Mouse (Mus musculus) MEL (cell line): ENCODE results near the gene Chrm3.

Source experiments
- CHD2 ChIP-seq: IDR thresholded peaks from 2 replicates; pipeline ENCODE4 v1.6.1; 2011; ENCODE audit warnings: low read length, improper control_type of control experiment
- CTCF ChIP-seq, 3 experiments: IDR thresholded peaks in 2 of 3; conservative IDR thresholded peaks in 1 of 3; 2 replicates each; pipeline ENCODE4 v1.5.1; 2011 to 2012; ENCODE audit warnings: low read length in 3 of 3, low read depth in 2 of 3, mild to moderate bottlenecking in 2 of 3, improper control_type of control experiment in 1 of 3, inconsistent platforms in 1 of 3, mixed read lengths in 1 of 3, moderate library complexity in 1 of 3; ENCODE audit not compliant: control insufficient read depth in 1 of 3, insufficient read depth in 1 of 3, poor library complexity in 1 of 3, severe bottlenecking in 1 of 3
- EP300 ChIP-seq, 2 experiments: IDR thresholded peaks; 2 replicates each; pipeline ENCODE4 v1.6.1; 2011; ENCODE audit warnings: improper control_type of control experiment in 2 of 2, low read length in 2 of 2, low read depth in 1 of 2, mild to moderate bottlenecking in 1 of 2
- GATA1 ChIP-seq: IDR thresholded peaks from 2 replicates; pipeline ENCODE4 v1.6.1; 2011; ENCODE audit warnings: low read depth, low read length, improper control_type of control experiment
- MAFK ChIP-seq: IDR thresholded peaks from 2 replicates; pipeline ENCODE4 v1.6.1; 2011; ENCODE audit warnings: low read depth, mild to moderate bottlenecking, low read length, improper control_type of control experiment, borderline replicate concordance
- POLR2A ChIP-seq, 2 experiments: IDR thresholded peaks; 2 replicates each; pipeline ENCODE4 v1.6.1; 2011 to 2012; ENCODE audit warnings: low read length in 2 of 2, mild to moderate bottlenecking in 2 of 2, control low read depth in 1 of 2, improper control_type of control experiment in 1 of 2, low read depth in 1 of 2, moderate library complexity in 1 of 2; ENCODE audit not compliant: control insufficient read depth in 1 of 2, insufficient read depth in 1 of 2, poor library complexity in 1 of 2
- SMC3 ChIP-seq: IDR thresholded peaks from 2 replicates; pipeline ENCODE4 v1.6.1; 2011; ENCODE audit warnings: low read depth, low read length, improper control_type of control experiment
- TAL1 ChIP-seq: IDR thresholded peaks from 2 replicates; pipeline ENCODE4 v1.6.1; 2012; ENCODE audit warnings: mild to moderate bottlenecking, inconsistent platforms, low read length, moderate library complexity, mixed read lengths
- TBP ChIP-seq: IDR thresholded peaks from 2 replicates; pipeline ENCODE4 v1.8.0; 2011; ENCODE audit warnings: low read depth, low read length, improper control_type of control experiment
- ZNF384 ChIP-seq: IDR thresholded peaks from 2 replicates; pipeline ENCODE4 v1.6.1; 2012; ENCODE audit warnings: low read depth, mild to moderate bottlenecking, inconsistent platforms, low read length, improper control_type of control experiment

DNA sequence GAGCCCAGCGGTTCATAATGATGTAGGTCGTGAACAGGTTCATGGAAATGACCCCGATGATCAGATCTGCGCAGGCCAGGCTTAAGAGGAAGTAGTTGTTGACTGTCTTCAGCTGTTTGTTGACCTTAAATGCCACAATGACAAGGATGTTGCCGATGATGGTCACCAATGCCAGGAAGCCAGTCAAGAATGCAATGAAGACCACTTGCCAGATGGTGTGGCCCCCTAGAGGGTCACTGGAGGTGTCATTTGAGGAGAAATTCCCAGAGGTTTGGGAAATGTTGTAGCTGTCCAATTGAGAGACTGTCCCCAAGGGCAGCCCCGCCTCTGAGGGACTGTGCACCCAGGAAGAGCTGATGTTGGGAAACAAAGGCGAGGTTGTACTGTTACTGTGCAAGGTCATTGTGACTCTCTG, 482.0 kb downstream of the Chrm3 start:
- TF ChIP-seq SMC3 (no peak), CTCF (IDR thresholded peaks at IDR 0.05 in 2 of 3, conservative IDR thresholded peaks at IDR 0.05 in 1 of 3; ENCODE audit: control insufficient read depth in 1 of 3, insufficient read depth in 1 of 3, low read depth in 2 of 3, low read length in 3 of 3, poor library complexity in 1 of 3, severe bottlenecking in 1 of 3) (no peak), MAFK (no peak), POLR2A (IDR thresholded peaks at IDR 0.05; ENCODE audit: control insufficient read depth in 1 of 2, insufficient read depth in 1 of 2, low read depth in 1 of 2, low read length in 2 of 2, poor library complexity in 1 of 2) (no peak), EP300 (IDR thresholded peaks at IDR 0.05; ENCODE audit: low read depth in 1 of 2, low read length in 2 of 2) (no peak), TBP (no peak), CHD2 (no peak), ZNF384 (no peak), TAL1 (no peak), GATA1 (no peak)
